Mouse (Mus musculus): ENCODE measurements around the gene Foxp1.

GRCm38 (mm10) chr6:99217155-99217554 lies 305.4 kb downstream of the Foxp1 start:
- no peak for TF ChIP-seq POLR2A (IDR thresholded peaks at IDR 0.05; ENCODE audit: borderline replicate concordance, extremely low read depth, insufficient read depth, insufficient read length, poor library complexity, severe bottlenecking)
- no peak for TF ChIP-seq CTCF (IDR thresholded peaks at IDR 0.05; ENCODE audit: borderline replicate concordance, extremely low read depth, insufficient read depth, insufficient read length)

Data from brain, embryonic 14.5 days (tissue).